Mouse (Mus musculus) neural tube, embryonic 14.5 days (tissue): ENCODE data around the gene Pebp1. TPM values are rescaled to one million over a fixed set of nuclear protein-coding genes. Genes with fewer than 3 reads are reported as not detected.
"Not testable (repeated sequence)": the region's sequence is repeated elsewhere in the genome, so short reads cannot be mapped to it uniquely, and the experiment has no call there.

ENCODE experiments used
- ATAC-seq: fragments of 200-750 bp; cut with Nextera tagmentation; 2 replicates; pipeline ENCODE4 v1.8.0; 2017; ENCODE audit warnings: low read depth, mild to moderate bottlenecking, moderate TSS enrichment, moderate library complexity
- H3K27ac ChIP-seq: fragments of 300-500 bp; sonication (generic); 2 replicates; pipeline ENCODE4 v1.5.1; 2014; ENCODE audit warnings: low read depth, mild to moderate bottlenecking, control low read depth, low read length, moderate library complexity, mixed read lengths
- H3K27me3 ChIP-seq: fragments of 300-500 bp; sonication (generic); 2 replicates; pipeline ENCODE4 v1.6.1; 2014; ENCODE audit warnings: low read length; ENCODE audit not compliant: control insufficient read depth, insufficient read depth
- H3K36me3 ChIP-seq: fragments of 300-500 bp; sonication (generic); 2 replicates; pipeline ENCODE4 v1.6.1; 2014; ENCODE audit warnings: low read length, mixed read lengths; ENCODE audit not compliant: control insufficient read depth, insufficient read depth
- H3K4me1 ChIP-seq: fragments of 300-500 bp; sonication (generic); 2 replicates; pipeline ENCODE4 v1.6.1; 2014; ENCODE audit warnings: low read length; ENCODE audit not compliant: control insufficient read depth, insufficient read depth
- H3K4me2 ChIP-seq: fragments of 300-500 bp; sonication (generic); 2 replicates; pipeline ENCODE4 v1.6.1; 2014; ENCODE audit warnings: mild to moderate bottlenecking, low read depth, low read length, control low read depth
- H3K4me3 ChIP-seq: fragments of 300-500 bp; sonication (generic); 2 replicates; pipeline ENCODE4 v1.5.1; 2014; ENCODE audit warnings: low read depth, low read length, control low read depth, mixed read lengths
- H3K9ac ChIP-seq: fragments of 300-500 bp; sonication (generic); replicated peaks from 2 replicates; pipeline ENCODE4 v1.6.1; 2014; ENCODE audit warnings: low read depth, mild to moderate bottlenecking, control low read depth, low read length, mixed read lengths
- H3K9me3 ChIP-seq: fragments of 300-500 bp; sonication (generic); 2 replicates; pipeline ENCODE4 v1.6.1; 2016; ENCODE audit warnings: low read length; ENCODE audit not compliant: control insufficient read depth
- WGBS: fragments of 180-500 bp; shearing (Covaris S2); extraction: QIAGEN DNeasy Blood & Tissue Kit; methylation state at CpG from one replicate; pipeline ENCODE4 v1.1.7; 2014; 5-methylcytosine and 5-hydroxymethylcytosine counted together
- polyA plus RNA-seq: library from polyadenylated mRNA; unstranded; fragments of >200 nt; fragmentation: Nextera tagmentation; extraction: Ambion mirVana; gene quantifications from 2 replicates; pipeline ENCODE4 v1.2.1, GENCODE M21; 2014

The Pebp1 gene
- polyA plus RNA-seq, 1 experiment from 2014 or later: 1,074 TPM

DNA sequence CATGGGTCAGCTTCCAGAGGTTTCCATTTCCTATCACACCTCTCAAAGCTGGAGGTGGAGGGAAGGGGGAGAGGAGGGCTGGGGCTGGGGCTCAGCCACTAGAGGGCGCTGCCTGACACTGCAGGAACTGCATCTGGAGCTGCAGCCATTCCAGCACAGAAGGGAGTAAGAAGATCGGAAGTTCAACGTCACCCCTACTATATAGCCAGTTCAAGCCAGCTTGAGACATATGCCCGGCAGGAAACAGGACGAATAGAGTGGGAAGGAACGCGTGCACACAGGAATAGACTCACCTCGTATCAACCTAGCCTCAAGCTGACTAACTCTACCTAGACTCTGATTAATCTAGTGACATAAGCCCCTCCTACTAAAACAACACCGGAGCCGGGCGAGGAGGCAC, 20.3 kb upstream of the Pebp1 start:
- Histone ChIP-seq H3K4me1 (no peaks in the 10 kb centered on the region), H3K27ac (no peak overlapping the region), H3K4me2 (no peak overlapping the region), H3K9ac (no peak overlapping the region), H3K9me3 (no peaks in the 10 kb centered on the region), H3K27me3 (no peaks in the 10 kb centered on the region), H3K36me3 (no peaks in the 10 kb centered on the region), H3K4me3 (no peak overlapping the region)
- 34% methylated on average over 11 of the region's 11 CpGs for WGBS
- ATAC-seq: no peak

DNA sequence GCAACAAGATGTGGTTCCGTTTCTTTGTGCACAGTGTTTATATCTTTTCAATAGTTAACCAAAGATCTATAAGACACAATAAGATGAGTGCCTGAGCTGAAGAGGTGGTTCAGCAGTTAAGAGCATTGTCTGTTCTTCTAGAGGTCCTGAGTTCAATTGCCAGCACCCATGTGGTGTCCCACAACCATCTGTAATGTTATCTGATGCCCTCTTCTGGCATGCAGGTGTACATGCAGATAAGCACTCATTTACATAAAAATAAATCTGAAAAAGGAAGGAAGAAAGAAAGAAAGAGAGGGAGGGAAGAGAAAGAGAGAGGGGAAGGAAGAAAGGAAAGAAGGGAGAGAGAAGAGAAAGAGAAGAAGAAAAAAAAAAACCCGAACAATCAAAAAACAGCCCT, 19.4 kb upstream of the Pebp1 start:
- H3K4me3 ChIP-seq: no peak overlapping the region
- WGBS: 96% methylated on average over 2 of the region's 2 CpGs

DNA sequence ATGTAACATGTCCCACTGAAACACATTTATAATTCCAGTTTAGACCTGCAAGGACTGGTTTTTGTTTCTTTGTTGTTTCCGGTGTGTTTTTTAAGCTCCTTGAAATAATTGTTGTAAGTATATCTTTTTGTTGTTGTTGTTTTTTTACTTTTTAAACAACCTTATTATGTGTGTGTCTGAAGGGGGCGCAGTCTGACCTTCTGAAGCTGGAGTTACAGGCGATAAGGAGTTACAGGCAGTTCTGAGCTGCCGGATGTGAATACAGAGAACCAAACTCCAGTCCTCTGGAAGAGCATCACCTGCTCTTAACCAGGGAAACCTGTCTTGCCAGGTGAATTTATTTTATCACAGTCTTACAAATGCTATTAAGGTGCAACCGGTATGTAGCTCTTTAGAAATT, 18.3 kb upstream of the Pebp1 start:
- Histone ChIP-seq H3K27ac (no peak overlapping the region), H3K9ac (no peak overlapping the region), H3K36me3 (no peaks in the 10 kb centered on the region), H3K27me3 (no peaks in the 10 kb centered on the region), H3K9me3 (no peaks in the 10 kb centered on the region), H3K4me2 (no peak overlapping the region), H3K4me3 (no peak overlapping the region), H3K4me1 (no peaks in the 10 kb centered on the region)
- no peak for ATAC-seq
- 93% methylated on average over 5 of the region's 5 CpGs for WGBS

More for the DNA sequence above, 19.4 kb upstream of the Pebp1 start:
- no peaks in the 10 kb centered on the region for H3K27me3 ChIP-seq
- no peaks in the 10 kb centered on the region for H3K9me3 ChIP-seq
- ATAC-seq: no peak
- no peak overlapping the region for H3K4me2 ChIP-seq
- H3K27ac ChIP-seq: no peak overlapping the region
- H3K36me3 ChIP-seq: no peaks in the 10 kb centered on the region
- H3K9ac ChIP-seq: no peak overlapping the region
- H3K4me1 ChIP-seq: no peaks in the 10 kb centered on the region

DNA sequence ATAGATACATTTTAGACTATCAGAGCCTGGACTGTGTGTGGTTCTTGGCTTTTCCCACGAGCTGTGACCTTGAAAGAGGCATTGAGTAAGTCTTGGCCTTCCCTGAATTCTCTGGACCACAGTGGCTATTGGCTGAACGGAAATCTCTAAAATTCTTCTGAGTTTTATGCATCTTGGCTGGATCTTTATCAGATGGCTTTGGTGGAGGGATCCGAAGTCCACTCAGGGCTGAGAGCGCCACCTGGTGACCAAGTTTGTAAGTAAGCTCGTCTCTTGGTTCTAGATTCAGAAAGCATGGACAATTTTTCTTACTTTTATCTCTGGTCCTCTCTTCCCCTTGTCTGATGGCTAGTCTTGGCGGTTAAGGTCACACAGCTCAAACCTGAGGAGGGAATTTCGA, 17.5 kb upstream of the Pebp1 start:
- Histone ChIP-seq H3K4me3 (no peak overlapping the region), H3K9me3 (no peaks in the 10 kb centered on the region), H3K36me3 (no peaks in the 10 kb centered on the region), H3K9ac (no peak overlapping the region), H3K4me2 (no peak overlapping the region), H3K27ac (no peak overlapping the region), H3K27me3 (no peaks in the 10 kb centered on the region), H3K4me1 (no peaks in the 10 kb centered on the region)
- 78% methylated on average over 7 of the region's 7 CpGs for WGBS
- no peak for ATAC-seq

DNA sequence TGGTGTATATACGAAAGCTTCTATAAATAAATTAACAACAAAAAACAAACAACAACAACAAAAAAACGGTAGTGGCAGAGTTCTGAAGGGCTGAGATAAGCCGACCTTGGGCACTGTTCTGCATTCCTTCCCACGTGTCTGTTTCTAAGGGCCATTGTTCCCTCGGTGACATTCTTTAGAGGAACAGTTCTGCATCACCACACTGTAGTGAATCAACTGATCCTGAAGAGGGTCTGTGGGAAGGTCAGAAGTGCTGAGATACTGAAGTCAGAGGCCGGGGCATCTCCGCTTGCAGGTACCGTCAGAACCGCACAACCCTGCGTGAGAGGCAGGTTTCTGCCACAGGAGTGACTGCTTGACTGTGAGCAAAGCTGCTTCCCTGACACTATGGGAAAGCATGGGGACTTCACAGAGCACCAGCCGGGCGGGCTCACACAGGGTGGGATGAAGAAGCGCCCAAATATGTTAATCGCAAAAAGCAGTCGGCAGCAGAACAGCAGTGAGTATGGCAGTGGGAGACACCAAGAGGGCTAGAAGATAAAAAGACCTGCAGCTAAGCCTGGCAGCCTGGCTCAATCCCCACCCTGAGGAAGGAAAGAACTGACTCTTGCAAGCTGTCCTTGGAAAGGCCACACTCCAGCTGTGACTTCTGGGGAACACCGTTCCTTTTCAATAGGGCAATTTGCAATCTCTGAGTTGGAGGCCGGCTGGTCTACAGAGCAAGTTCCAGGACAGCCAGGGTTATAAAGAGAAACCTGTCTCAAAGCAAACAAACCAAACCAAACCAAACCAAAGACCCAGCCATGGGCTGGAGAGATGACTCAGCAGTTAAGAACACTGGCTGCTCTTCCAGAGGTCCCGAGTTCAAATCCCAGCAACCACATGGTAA, 16.5 kb upstream of the Pebp1 start:
- Histone ChIP-seq H3K4me1 (no peaks in the 10 kb centered on the region), H3K9me3 (no peaks in the 10 kb centered on the region), H3K9ac (no peak overlapping the region), H3K27me3 (no peaks in the 10 kb centered on the region), H3K27ac (no peak overlapping the region), H3K4me2 (no peak overlapping the region), H3K36me3 (no peaks in the 10 kb centered on the region), H3K4me3 (no peak overlapping the region)
- ATAC-seq: no peak
- WGBS: 54% methylated on average over 18 of the region's 18 CpGs

DNA sequence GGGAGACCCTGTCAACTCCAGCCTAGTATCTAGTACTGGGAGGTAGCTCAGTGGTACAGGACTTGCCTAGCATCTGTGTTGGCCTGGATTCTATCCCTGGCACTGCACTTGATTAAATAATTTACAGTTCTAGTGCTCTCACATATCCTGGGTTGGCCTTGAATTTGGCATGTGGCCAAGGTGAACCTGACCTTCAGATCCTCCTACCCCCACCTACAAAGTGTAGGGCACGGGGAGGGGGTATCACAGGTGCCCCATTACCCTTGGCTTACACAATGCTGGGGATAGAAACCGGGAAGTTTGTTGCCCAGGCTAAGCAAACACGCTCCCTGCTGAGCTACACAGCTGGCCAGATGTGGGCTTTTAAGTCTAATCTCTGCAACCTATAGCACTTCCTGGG, 15.5 kb upstream of the Pebp1 start:
- no peak for ATAC-seq
- Histone ChIP-seq H3K36me3 (no peaks in the 10 kb centered on the region), H3K4me2 (no peak overlapping the region), H3K27me3 (no peaks in the 10 kb centered on the region), H3K27ac (no peak overlapping the region), H3K9ac (no peak overlapping the region), H3K4me3 (no peak overlapping the region), H3K4me1 (no peaks in the 10 kb centered on the region), H3K9me3 (no peaks in the 10 kb centered on the region)
- 79% methylated on average over 3 of the region's 3 CpGs for WGBS

DNA sequence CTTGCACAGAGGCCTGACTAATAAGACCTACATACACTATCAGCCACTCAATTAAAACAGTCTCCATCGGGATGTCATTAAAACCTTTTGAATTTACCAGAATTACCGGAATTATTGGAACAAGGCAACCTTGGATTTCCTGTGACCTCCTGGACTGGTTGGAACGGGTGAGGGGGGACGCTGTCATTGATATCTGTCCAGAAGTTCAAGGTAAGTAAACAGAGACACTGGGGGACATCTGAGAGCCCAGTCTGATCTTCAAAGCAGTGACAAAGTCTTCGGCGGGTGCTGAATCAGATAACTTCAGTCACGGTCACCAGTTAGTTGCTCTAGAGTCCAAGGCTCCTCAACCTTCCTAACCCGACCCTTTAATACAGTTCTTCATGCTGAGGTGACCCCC, 7.6 kb upstream of the Pebp1 start:
- Histone ChIP-seq H3K27ac (no peak overlapping the region), H3K4me1 (no peaks in the 10 kb centered on the region), H3K9ac (no peak overlapping the region), H3K36me3 (no peaks in the 10 kb centered on the region), H3K9me3 (no peaks in the 10 kb centered on the region), H3K27me3 (no peaks in the 10 kb centered on the region), H3K4me2 (no peak overlapping the region), H3K4me3 (no peak overlapping the region)
- 96% methylated on average over 8 of the region's 8 CpGs for WGBS
- ATAC-seq: no peak

DNA sequence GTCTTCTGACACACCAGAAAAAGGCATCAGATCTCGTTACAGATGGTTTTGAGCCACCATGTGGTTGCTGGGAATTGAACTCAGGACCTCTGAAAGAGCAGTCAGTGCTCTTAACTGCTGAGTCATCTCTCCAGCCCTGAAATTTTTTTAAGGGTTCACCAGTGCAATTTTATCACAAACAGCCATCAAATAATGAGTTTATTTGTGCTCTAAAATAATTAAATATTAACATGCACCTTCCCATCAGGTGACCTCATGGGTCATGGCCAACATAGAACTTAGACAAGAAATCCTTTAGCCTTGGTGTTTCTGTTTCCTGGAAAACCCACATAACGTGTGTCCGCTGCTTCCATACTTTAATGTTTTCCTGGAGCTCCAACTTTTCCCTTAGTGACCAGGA, 6.4 kb upstream of the Pebp1 start:
- H3K9ac ChIP-seq, ATAC-seq, H3K4me1 ChIP-seq, H3K36me3 ChIP-seq, H3K4me3 ChIP-seq, H3K4me2 ChIP-seq, H3K27ac ChIP-seq, H3K9me3 ChIP-seq, H3K27me3 ChIP-seq: not testable (repeated sequence)
- 77% methylated on average over 3 of the region's 3 CpGs for WGBS

DNA sequence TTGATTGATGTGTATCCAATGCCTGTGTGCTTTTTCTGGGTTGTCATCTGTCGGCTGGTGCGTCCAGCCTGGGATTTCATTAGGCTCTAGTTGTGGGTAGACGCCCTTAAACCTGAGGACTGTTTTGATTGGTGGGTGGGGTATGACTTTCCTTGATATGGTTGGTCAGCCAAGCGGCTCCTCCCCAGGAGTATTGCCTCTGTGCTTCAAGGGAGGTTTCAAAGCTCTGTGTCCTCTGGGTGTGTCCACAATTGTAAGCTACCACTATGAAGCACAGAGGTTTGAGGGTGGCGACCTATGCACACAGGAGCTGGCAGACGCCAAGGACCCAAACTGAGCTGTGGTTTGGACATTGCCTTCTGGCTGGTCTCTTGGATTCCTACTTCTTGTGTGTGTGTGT, 5.1 kb upstream of the Pebp1 start:
- no peaks in the 10 kb centered on the region for H3K9me3 ChIP-seq
- H3K27me3 ChIP-seq: no peaks in the 10 kb centered on the region
- no peaks in the 10 kb centered on the region for H3K36me3 ChIP-seq
- no peak overlapping the region for H3K27ac ChIP-seq
- ATAC-seq: no peak
- 0 out of 2 replicates have a peak, but pooled peaks cover 5% of the 10 kb centered on the region for H3K4me1 ChIP-seq
- no peak overlapping the region for H3K4me2 ChIP-seq
- WGBS: 84% methylated on average over 6 of the region's 6 CpGs
- H3K4me3 ChIP-seq: no peak overlapping the region
- H3K9ac ChIP-seq: no peak overlapping the region
